Mouse (Mus musculus) hindbrain, embryonic 16.5 days (tissue): ENCODE measurements at regions not wholly inside any gene's neighbourhood (a gene's known extent, or its start where the extent isn't known, plus 50 kb on each side); places are given as distances from the start of the nearest gene placed in this dataset.
A peak's percentile ranks its signal among the peaks of the same experiment; 100 is the strongest.

Experiments used
- ATAC-seq: fragments of 200-750 bp; cut with Nextera tagmentation; 2 replicates; pipeline ENCODE4 v1.8.0; 2017; ENCODE audit warnings: moderate TSS enrichment, moderate library complexity
- H3K27ac ChIP-seq: fragments of 300-500 bp; sonication (generic); 2 replicates; pipeline ENCODE4 v1.5.1; 2014; ENCODE audit warnings: low read depth, mild to moderate bottlenecking, control low read depth, low read length, moderate library complexity
- H3K27me3 ChIP-seq: fragments of 300-500 bp; sonication (generic); replicated peaks from 2 replicates; pipeline ENCODE4 v1.6.1; 2014; ENCODE audit warnings: low read length; ENCODE audit not compliant: control insufficient read depth, insufficient read depth
- H3K36me3 ChIP-seq: fragments of 300-500 bp; sonication (generic); 2 replicates; pipeline ENCODE4 v1.6.1; 2014; ENCODE audit warnings: mild to moderate bottlenecking, low read length, moderate library complexity, mixed read lengths; ENCODE audit not compliant: control insufficient read depth, insufficient read depth
- H3K4me1 ChIP-seq: fragments of 300-500 bp; sonication (generic); 2 replicates; pipeline ENCODE4 v1.6.1; 2014; ENCODE audit warnings: low read depth, low read length; ENCODE audit not compliant: control insufficient read depth, insufficient read depth
- H3K4me2 ChIP-seq: fragments of 300-500 bp; sonication (generic); 2 replicates; pipeline ENCODE4 v1.6.1; 2014; ENCODE audit warnings: mild to moderate bottlenecking, low read length, control low read depth, moderate library complexity
- H3K4me3 ChIP-seq: fragments of 300-500 bp; sonication (generic); 2 replicates; pipeline ENCODE4 v1.5.1; 2014; ENCODE audit warnings: mild to moderate bottlenecking, low read length, control low read depth, moderate library complexity
- H3K9ac ChIP-seq: fragments of 300-500 bp; sonication (generic); 2 replicates; pipeline ENCODE4 v1.6.1; 2014; ENCODE audit warnings: low read depth, mild to moderate bottlenecking, control low read depth, low read length, moderate library complexity
- H3K9me3 ChIP-seq: fragments of 300-500 bp; sonication (generic); 2 replicates; pipeline ENCODE4 v1.6.1; 2014; ENCODE audit warnings: mild to moderate bottlenecking, low read length, moderate library complexity; ENCODE audit not compliant: control insufficient read depth
- WGBS: fragments of 180-500 bp; shearing (Covaris S2); extraction: QIAGEN DNeasy Blood & Tissue Kit; methylation state at CpG from one replicate; pipeline ENCODE4 v1.1.7; 2014; 5-methylcytosine and 5-hydroxymethylcytosine counted together

DNA sequence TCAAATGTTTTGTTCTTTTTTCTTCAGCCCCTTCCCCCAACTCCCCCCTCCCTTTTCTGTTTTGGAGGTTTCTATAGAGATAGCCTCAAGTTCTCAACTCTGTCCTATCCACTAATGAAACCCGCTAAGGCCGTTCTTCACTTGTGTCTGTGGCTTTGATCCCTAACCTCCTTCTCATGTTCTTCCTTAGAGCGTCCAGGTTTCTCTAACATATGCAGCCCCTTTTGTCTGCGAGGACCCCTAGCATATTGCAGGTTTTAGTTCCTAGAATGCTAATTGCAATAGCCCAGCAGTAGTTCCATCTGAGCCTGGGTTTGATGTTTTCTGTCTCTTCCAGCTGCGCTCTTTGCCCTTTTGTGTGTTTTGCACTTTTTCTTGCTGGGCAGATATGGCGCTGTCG, 113.6 kb upstream of the Slc25a36 start:
- Histone ChIP-seq H3K4me3 (no peak overlapping the region), H3K4me1 (no peaks in the 10 kb centered on the region), H3K27ac (no peak overlapping the region), H3K36me3 (no peaks in the 10 kb centered on the region), H3K4me2 (no peak overlapping the region), H3K27me3 (no peaks in the 10 kb centered on the region), H3K9ac (no peak overlapping the region), H3K9me3 (no peaks in the 10 kb centered on the region)
- ATAC-seq = no peak
- 19% methylated on average over 7 of the region's 7 CpGs for WGBS

DNA sequence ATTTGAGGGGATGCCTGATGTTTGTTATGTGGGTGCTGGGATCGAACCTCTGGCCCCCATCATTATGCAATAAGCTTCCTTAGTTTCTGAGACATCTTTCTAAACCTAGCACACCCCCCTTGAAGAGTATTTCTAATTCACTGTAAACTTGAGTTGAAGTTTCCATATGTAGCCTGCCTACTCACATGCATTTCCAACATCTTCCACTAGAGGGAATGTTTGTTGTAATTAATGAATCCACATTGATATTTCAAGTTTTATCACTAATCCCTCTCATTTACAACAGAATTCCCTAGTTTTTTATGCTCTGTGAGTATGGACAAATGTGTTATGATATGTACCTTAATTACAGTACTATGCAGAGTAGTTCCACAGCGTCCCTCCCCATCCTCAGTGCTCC, 103.8 kb upstream of the Slc25a36 start:
- Histone ChIP-seq H3K9me3 (no peaks in the 10 kb centered on the region), H3K4me2 (no peak overlapping the region), H3K36me3 (no peaks in the 10 kb centered on the region), H3K4me3 (no peak overlapping the region), H3K27me3 (no peaks in the 10 kb centered on the region), H3K27ac (no peak overlapping the region), H3K9ac (no peak overlapping the region), H3K4me1 (no peaks in the 10 kb centered on the region)
- 50% methylated on average over 2 of the region's 2 CpGs for WGBS
- ATAC-seq = no peak

DNA sequence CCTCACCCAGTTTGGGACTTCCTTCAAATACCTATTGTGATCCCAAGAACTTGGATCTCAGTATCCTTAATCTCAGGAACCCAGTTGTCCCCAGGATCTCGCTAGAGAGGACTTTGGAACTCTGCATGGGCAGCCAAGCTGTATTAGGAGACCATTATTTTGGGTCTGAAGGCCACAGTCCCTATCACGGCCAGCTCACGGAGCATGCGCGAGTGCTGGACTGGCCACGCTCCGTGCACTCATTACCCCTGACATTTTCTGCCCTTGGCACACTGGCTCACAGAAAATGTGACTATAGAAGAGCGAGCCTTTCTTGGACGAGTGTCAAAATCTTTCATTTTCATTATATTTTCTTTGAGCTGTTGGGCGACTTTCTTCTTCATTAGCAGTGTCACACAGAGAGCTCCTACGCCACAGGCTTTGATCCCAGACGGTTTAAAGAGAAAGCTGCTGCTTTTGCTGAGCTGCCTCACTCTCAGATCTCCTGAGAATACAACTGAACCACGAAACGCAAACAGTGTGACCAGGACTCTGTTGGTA, 79.4 kb upstream of the Slc25a36 start:
- no peak for ATAC-seq
- H3K27me3 ChIP-seq = no peaks in the 10 kb centered on the region
- no peaks in the 10 kb centered on the region for H3K36me3 ChIP-seq
- H3K9me3 ChIP-seq = no peaks in the 10 kb centered on the region
- H3K4me3 ChIP-seq = no peak overlapping the region
- H3K27ac ChIP-seq = no peak overlapping the region
- H3K4me2 ChIP-seq = peak overlapping the region; percentile 7; the same call in 1 of the 2 replicates
- no peak overlapping the region for H3K9ac ChIP-seq
- no peaks in the 10 kb centered on the region for H3K4me1 ChIP-seq
- WGBS = 64% methylated on average over 14 of the region's 14 CpGs

DNA sequence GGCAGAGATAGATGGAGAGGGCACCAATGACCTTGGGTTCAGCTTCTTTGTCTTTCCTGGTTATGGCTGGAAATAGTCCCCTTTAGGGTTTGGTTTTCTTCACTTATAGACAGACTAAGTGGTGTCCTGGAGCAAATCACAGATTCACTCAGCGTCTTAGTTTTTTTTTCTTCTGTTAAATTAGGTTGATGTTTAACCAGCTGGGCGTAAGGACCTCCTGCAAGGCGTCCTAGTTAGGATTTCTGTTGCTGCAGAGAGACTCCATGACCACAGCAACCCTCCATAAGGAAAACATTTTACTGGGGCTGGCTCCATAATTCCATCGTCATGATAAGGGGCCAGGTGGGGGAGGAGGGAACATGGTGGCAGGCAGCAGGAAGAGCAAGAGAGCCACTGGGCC, 78.7 kb upstream of the Slc25a36 start:
- Histone ChIP-seq H3K27me3 (no peaks in the 10 kb centered on the region), H3K4me3 (no peak overlapping the region), H3K9me3 (no peaks in the 10 kb centered on the region), H3K4me1 (no peaks in the 10 kb centered on the region), H3K4me2 (no peak overlapping the region), H3K36me3 (no peaks in the 10 kb centered on the region), H3K27ac (no peak overlapping the region), H3K9ac (no peak overlapping the region)
- 82% methylated on average over 4 of the region's 4 CpGs for WGBS
- no peak for ATAC-seq

DNA sequence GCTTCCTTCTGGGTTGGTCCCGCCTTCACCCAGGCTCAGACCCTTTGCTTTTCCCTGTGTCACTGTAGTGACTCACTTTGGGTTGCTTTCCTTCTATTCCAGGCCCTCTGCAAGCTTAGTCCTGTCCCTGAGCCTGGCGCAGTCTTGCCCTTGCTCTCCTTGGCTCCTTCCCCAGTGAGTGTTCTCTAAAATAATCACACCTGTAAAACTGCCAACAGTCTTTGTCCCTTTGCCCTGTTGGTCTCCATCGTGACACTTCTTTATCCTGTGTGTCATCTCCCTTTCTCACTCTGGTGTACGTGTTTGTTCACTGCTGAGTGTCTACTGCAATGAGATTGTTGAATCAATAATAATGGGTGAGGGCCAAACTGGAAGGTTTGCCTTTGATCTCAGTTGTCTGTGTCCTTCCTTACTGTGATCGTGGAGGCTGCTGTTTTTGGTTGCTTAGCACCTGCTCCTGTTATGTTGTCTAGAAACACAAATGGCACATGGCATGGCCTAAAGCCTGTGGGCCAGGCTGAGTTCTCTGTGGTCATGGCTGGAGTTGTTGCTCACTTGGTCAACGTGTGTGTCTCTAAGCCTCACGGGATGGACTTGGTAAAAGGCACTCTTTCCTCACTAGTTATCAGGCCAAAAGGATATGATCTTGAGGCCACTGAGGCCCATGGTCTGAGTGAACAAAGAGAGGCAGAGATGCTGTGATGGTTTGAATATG, 77.8 kb upstream of the Slc25a36 start:
- H3K4me3 ChIP-seq = no peak overlapping the region
- H3K27ac ChIP-seq = no peak overlapping the region
- no peaks in the 10 kb centered on the region for H3K36me3 ChIP-seq
- 80% methylated on average over 7 of the region's 7 CpGs for WGBS
- H3K9me3 ChIP-seq = no peaks in the 10 kb centered on the region
- H3K9ac ChIP-seq = no peak overlapping the region
- no peak for ATAC-seq
- no peak overlapping the region for H3K4me2 ChIP-seq
- H3K4me1 ChIP-seq = no peaks in the 10 kb centered on the region
- no peaks in the 10 kb centered on the region for H3K27me3 ChIP-seq

DNA sequence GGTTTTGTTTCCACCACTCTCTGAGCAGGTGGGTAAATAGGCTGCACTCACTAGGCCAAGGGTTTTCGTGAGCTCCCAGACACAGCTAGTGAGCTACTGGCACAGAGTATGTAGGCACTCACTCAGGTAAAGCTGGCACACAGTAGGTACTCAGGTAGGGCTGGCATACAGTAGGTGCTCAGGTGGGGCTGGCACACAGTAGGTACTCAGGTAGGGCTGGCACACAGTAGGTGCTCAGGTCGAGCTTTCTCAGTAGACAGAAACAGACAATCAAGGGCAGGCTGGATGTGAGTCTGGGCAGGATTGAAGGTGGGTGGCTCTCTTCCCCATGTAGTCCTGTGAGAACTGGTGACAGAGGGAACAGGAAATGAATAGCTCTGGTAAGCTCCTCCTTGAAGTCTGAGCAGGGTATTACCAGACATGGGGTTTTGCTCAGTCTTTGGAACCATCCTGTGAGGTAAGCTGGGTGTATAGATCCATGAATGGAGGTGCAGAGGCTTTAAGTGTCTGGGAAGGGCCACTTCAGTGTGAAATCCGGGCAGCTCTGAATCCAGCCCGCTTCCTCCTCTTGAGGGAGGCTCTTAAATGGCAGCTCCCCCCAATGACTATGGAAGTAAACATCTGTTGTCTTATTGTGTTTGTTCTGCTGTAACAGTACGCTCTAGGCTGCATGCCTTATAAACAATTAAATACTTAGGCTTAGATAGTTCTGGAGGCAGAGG, 62.4 kb upstream of the Slc25a36 start:
- H3K4me3 ChIP-seq = no peak overlapping the region
- no peaks in the 10 kb centered on the region for H3K9me3 ChIP-seq
- H3K27me3 ChIP-seq = no peaks in the 10 kb centered on the region
- ATAC-seq = no peak
- WGBS = 84% methylated on average over 5 of the region's 5 CpGs
- no peaks in the 10 kb centered on the region for H3K4me1 ChIP-seq
- H3K4me2 ChIP-seq = no peak overlapping the region
- no peak overlapping the region for H3K9ac ChIP-seq
- H3K36me3 ChIP-seq = no peaks in the 10 kb centered on the region
- H3K27ac ChIP-seq = no peak overlapping the region

DNA sequence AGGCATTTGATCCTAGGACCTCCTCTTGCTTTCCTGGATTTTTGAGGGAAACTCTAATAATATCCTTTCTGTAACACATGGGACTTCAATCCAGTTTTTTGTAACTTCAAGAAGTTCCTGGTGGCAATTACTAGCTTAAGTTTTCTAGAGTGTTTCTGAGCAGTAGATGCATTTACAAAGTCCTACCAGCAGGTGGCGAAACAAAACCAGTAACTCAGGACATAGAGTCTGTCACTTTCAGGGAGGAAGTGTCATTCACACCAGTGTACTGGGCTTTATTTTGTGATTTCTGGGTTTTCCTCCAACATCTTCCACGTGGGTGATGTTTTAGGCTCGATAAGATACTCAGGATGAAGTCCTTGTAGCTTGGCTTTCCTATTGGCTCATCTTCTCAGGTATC, 61.1 kb upstream of the Slc25a36 start:
- Histone ChIP-seq H3K36me3 (no peaks in the 10 kb centered on the region), H3K9me3 (no peaks in the 10 kb centered on the region), H3K27ac (no peak overlapping the region), H3K4me1 (no peaks in the 10 kb centered on the region), H3K27me3 (no peaks in the 10 kb centered on the region), H3K4me3 (no peak overlapping the region), H3K4me2 (no peak overlapping the region), H3K9ac (no peak overlapping the region)
- ATAC-seq = no peak
- 14% methylated on average over 3 of the region's 3 CpGs for WGBS

DNA sequence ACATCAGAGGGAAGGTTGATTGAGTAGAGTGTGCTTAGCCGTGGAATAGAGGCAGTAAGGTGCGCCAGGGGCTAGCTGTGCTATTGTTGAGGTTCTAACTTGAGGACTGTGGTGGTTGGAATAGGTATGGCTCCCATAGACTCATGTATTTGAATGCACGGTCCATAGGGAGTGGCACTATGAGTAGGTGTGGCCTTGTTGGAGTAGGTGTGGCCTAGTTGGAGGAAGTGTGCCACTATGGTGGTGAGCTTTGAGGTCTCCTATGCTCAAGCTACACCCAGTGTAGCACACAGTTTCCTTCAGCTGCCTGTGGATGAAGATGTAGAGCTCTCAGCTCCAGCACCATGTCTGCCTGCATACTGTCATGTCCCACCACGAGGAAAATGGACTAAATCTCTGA, 60.5 kb upstream of the Slc25a36 start:
- Histone ChIP-seq H3K4me3 (no peak overlapping the region), H3K27ac (no peak overlapping the region), H3K9me3 (no peaks in the 10 kb centered on the region), H3K4me1 (no peaks in the 10 kb centered on the region), H3K36me3 (no peaks in the 10 kb centered on the region), H3K27me3 (no peaks in the 10 kb centered on the region), H3K9ac (no peak overlapping the region), H3K4me2 (no peak overlapping the region)
- WGBS = 92% methylated on average over 4 of the region's 4 CpGs
- ATAC-seq = no peak

DNA sequence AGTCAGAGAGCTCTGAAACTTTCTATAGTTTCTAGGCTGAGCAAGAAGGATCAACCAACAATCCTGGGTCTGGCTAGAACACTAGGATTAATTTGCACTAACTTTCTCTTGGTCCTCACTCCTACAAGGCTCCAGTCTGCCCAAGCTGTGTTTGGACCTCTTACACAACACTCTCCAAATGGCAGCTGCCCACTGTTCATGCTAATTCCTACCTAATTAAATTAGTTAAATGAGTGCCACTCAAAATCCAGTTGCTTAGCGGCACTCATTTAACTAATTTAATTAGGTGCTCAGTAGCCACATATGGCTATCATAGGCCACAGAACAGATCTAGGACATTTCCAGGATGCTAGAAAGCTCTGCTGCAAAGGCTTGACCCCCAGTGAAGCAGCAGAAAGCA, 59.9 kb upstream of the Slc25a36 start:
- WGBS = 69% methylated on average over 1 of the region's 1 CpGs
- Histone ChIP-seq H3K9me3 (no peaks in the 10 kb centered on the region), H3K4me1 (no peaks in the 10 kb centered on the region), H3K4me3 (no peak overlapping the region), H3K27ac (no peak overlapping the region), H3K9ac (no peak overlapping the region), H3K36me3 (no peaks in the 10 kb centered on the region), H3K4me2 (no peak overlapping the region), H3K27me3 (no peaks in the 10 kb centered on the region)
- 0 out of 2 replicates have a peak, but pooled peaks have one; percentile 27 for ATAC-seq
